Mouse (Mus musculus) macrophage (primary cell): Measurements from ENCODE around the gene Prps1l3. TPM values are rescaled to one million over a fixed set of nuclear protein-coding genes. Genes with fewer than 3 reads are reported as not detected.
A peak's percentile ranks its signal among the peaks of the same experiment; 100 is the strongest.
"Not testable (repeated sequence)": the region's sequence is repeated elsewhere in the genome, so short reads cannot be mapped to it uniquely, and the experiment has no call there.

Source experiments
- H3K27ac ChIP-seq: fragments of 350-480 bp; formaldehyde crosslinking; 2 replicates; pipeline ENCODE4 v1.9.0; 2021
- H3K36me3 ChIP-seq: fragments of 350-480 bp; formaldehyde crosslinking; 2 replicates; pipeline ENCODE4 v1.9.0; 2021; ENCODE audit errors: inconsistent target
- H3K4me3 ChIP-seq: fragments of 350-480 bp; formaldehyde crosslinking; 2 replicates; pipeline ENCODE4 v1.9.0; 2021; ENCODE audit errors: inconsistent target
- H3K79me2 ChIP-seq: fragments of 350-480 bp; formaldehyde crosslinking; 2 replicates; pipeline ENCODE4 v1.9.0; 2021; ENCODE audit errors: inconsistent target
- WGBS: methylation state at CpG from one replicate; pipeline ENCODE4 v1.1.7; 2026; ENCODE audit warnings: inconsistent platforms; ENCODE audit not compliant: missing documents; 5-methylcytosine and 5-hydroxymethylcytosine counted together
- polyA plus RNA-seq: library from polyadenylated mRNA; stranded (reverse); fragments of 250-400 nt; gene quantifications from 3 replicates; pipeline ENCODE4 v1.2.4, GENCODE M21; 2018; ENCODE audit warnings: inconsistent platforms

The Prps1l3 gene
- polyA plus RNA-seq, 1 experiment from 2014 or later = 9.6 TPM

DNA sequence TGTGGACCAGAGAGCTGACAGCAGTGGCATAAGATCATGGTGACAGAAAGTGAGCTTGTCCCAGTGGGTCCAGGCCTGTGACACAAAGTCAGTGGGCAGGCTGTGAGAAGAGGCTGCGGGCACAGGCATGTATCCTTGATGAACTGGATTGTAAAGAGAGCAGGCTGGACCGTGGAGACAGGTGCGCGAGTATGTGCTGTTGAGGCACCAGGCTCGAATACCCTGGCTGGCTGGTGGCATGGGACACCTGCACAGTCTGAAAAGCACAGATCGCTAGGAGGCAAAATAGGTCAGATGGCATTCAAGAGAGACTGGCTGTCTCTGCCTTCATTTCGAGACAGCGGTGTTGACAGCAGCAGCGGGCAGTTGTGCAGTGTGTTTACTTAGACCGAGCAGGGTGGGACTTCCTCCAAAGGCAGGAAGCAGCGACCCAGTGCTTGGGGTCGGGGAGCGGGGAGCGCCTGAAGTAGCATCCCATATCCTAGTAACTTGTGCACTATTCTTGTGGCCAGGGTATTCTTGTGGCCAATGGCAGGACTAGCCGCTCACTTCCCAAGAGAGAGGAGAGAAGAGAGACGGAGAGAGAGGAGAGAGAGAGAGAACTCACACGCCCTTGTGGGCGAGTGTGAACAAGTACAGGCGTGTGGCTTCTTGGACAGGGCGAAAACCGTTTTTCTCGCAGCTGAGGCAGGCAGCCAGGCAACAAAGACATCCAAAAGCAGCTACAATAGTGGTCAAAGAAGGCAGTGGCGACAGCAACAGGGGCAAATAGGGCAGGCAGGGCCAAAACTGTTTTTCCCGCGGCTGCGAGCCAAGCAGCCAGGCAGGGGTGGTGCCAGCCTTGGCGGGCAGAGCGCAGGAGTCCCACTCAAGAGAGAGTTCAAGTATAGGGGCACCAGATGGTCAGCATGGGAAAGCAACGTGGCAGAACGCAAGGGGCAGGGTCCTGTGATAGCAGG, 18.6 kb upstream of the Prps1l3 start:
- Histone ChIP-seq H3K36me3 (no peaks in the 10 kb centered on the region), H3K4me3 (peak overlapping the region; percentile 19; the same call in 1 of the 2 replicates), H3K27ac (no peak overlapping the region), H3K79me2 (no peaks in the 10 kb centered on the region)
- 13% methylated on average over 30 of the region's 30 CpGs for WGBS

DNA sequence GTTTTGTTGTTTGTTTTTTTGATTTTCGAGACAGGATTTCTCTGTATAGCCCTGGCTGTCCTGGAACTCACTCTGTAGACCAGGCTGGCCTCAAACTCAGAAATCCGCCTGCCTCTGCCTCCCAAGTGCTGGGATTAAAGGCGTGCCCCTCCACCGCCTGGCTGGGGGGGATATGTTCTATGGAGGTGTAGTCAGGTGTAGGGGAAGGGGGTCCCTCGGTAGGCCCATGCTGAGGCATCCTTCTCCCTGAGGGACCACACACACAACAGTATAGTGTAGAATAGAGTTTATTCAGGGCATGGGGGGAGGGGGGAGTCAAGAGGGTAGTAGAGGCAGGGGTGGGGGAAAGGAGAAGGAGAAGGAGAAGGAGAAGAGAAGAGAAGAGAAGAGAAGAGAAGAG, 17.7 kb upstream of the Prps1l3 start:
- H3K4me3 ChIP-seq, H3K27ac ChIP-seq, H3K79me2 ChIP-seq, H3K36me3 ChIP-seq: not testable (repeated sequence)
- WGBS = 83% methylated on average over 5 of the region's 5 CpGs

DNA sequence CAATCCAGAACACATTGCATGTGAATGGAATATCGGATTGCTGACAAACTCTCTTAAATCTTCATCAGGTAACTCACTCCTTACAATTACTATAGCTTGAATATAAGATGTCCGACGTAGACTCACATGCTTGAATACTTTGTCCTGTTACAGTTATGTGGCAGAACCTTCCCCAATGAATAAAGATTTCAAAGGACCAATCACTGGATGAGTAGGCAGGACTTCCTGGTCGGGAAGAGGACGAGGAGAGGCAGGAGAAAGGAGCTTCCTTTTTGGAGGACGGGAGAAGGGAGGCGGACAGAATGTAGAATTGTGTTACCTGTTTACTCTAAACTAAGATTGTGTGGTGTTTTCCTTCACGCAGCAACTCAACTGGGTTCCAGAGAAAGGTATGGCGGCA, 3.8 kb upstream of the Prps1l3 start:
- no peak overlapping the region for H3K27ac ChIP-seq
- H3K4me3 ChIP-seq = no peak overlapping the region
- peaks cover 8% of the 10 kb centered on the region; the same call in 1 of the 2 replicates for H3K79me2 ChIP-seq
- H3K36me3 ChIP-seq = no peaks in the 10 kb centered on the region
- 97% methylated on average over 9 of the region's 9 CpGs for WGBS

DNA sequence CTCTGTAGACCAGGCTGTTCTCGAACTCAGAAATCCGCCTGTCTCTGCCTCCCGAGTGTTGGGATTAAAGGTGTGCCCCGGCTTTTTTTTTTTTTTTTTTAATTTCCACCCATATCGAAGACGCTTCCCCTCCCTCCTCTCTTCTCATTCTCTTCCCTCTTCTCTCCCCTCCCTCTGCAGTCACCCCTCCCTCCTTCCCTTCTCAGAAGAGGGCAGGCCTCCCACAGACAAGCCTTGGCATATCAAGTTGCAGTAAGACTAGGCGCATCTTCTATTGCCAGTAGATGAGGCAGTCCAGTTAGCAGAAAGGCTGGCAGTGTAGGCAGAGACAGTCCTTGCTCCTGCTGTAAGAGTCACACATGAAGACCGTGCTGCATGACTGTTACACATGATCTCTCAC, 2.4 kb upstream of the Prps1l3 start:
- Histone ChIP-seq H3K79me2 (peaks cover 22% of the 10 kb centered on the region), H3K36me3 (no peaks in the 10 kb centered on the region), H3K4me3 (no peak overlapping the region), H3K27ac (no peak overlapping the region)
- WGBS = 94% methylated on average over 3 of the region's 8 CpGs

DNA sequence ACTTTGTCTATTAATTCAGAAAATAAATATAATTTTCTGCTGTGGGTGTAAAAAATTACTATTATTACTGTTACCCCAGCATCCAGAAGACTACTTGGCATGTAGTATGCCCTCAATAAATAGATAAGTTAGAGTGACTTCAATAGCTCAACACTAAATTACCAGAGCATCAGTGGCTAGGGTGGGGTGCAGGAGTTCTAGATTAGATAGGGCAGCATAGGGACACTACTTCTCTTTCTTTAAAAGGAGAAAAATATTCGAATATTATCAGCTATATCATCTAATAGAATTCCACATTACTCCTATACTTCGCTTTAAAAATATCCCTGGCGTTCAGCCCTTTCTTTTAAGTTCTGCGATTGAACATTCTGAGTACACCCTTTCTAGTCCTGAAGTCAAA, 509 bp upstream of the Prps1l3 start:
- no peak overlapping the region for H3K27ac ChIP-seq
- 14% methylated on average over 4 of the region's 4 CpGs for WGBS
- peak overlapping the region; percentile 26 for H3K4me3 ChIP-seq

DNA sequence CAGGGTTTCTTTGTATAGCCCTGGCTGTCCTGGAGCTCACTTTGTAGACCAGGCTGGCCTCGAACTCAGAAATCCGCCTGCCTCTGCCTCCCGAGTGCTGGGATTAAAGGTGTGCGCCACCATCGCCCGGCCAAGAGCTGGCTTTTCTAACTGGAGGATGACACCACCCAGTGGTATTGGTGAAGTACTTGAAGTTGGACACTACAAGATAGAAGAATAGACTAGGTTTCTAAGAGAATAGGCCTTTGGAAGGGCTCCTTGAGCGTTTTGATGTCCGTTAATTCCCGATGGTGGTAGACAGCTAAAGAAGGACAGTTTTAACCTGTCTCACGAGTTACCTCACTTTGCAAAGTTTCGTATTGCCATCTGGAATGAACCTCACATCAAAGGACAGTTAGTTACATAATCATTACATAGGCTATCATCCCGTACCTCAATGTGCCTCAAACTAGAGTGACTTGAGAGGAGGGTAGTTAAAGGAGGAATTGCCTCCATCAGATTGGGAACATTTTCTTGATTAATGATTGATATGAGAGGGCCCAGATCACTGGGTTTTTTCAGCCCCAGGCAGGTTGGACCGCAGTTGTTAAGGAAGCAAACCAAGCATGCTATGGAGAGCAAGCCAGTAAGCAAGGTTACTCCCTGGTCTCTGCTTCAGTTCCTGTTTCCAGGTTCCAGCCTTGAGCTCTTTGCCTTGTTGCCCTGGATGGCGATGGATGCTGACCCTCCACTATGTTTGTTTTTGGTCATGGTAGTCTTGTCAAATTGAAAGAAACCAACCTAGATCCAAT, 1.1 kb downstream of the Prps1l3 start:
- Histone ChIP-seq H3K27ac (no peak overlapping the region), H3K36me3 (no peaks in the 10 kb centered on the region), H3K4me3 (peak overlapping the region; percentile 67), H3K79me2 (peaks cover 53% of the 10 kb centered on the region)
- 46% methylated on average over 13 of the region's 14 CpGs for WGBS

More for the DNA sequence above, 509 bp upstream of the Prps1l3 start:
- peaks cover 41% of the 10 kb centered on the region for H3K79me2 ChIP-seq
- no peaks in the 10 kb centered on the region for H3K36me3 ChIP-seq

DNA sequence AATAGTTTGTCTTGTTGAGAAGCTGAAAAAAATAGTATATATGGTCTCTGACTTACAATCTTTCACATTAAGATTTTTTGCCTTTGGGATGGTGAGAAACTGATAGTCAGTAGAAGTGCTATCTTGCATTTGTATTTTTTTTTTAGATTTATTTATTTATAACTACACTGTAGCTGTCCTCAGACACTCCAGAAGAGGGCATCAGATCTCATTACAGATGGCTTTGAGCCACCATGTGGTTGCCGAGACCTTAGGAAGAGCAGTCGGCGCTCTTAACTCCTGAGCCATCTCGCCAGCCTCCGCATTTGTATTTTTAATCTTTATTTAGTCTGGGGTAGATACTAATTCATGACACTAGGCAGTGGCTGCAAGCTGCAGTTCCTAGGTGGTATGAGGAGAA, 3.2 kb downstream of the Prps1l3 start:
- no peak overlapping the region for H3K27ac ChIP-seq
- no peak overlapping the region for H3K4me3 ChIP-seq
- WGBS = 98% methylated on average over 5 of the region's 5 CpGs

DNA sequence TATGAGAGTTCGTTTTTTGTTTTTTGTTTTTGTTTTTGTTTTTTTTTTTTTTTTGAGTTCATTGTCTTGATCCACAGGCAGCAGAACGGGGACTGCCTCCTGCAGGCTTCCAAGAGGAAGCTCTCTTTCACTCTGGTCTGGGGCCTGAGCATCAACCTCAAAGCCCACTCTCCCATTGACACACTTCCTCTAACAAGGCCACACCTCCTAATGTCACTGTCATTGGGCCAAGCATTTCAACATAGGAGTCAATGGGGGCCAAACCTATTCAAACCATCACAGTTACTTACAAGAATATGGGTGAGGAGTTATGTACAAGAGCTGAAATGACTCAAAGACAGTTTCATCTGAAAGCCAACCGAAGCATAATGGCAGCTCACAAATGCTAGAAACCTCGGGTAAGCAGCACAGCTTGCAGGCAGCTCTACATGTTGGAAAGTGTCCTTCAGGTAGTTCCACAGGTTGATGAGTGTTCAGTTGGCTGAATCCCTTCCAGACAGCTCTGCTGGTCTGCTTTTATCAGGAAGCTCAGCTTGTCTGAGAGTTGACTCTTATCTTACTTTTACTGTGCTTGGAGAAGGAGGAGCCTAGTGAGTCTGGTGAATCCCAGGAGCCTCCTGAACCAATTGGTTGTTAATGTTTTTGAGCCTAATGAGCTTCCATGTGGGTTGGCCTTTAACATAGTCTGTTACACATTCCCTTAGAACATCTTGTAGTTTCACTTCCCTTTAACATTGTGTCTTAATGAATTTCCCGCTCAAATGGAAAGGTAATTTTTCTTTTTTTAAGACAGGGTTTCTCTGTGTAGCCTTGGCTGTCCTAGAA, 13.7 kb downstream of the Prps1l3 start:
- peaks cover 7% of the 10 kb centered on the region; the same call in 1 of the 2 replicates for H3K79me2 ChIP-seq
- peaks cover 9% of the 10 kb centered on the region for H3K36me3 ChIP-seq
- WGBS = 45% methylated on average over 4 of the region's 5 CpGs

More for the DNA sequence above, 3.2 kb downstream of the Prps1l3 start:
- Histone ChIP-seq H3K79me2 (peaks cover 74% of the 10 kb centered on the region), H3K36me3 (peaks cover 4% of the 10 kb centered on the region; the same call in 1 of the 2 replicates)

DNA sequence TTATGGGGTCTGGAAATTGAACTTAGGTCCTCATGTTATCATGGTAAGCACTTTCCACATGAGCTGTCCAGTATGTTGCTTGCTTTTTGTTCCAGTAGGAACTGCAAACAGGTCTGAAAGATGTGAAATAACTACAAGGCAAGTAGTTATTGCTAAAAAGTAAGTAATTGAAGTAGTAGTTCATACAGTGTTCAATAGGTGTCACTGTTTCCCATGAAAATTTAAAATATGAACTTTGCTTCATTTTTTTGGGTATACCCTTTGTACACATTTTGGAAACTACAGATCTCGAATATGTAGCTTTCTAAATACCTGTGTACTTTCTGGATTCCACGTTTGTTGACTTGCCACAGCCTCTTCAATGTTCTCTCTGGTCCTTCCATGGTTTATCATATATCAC, 28.4 kb downstream of the Prps1l3 start:
- H3K27ac ChIP-seq = no peak overlapping the region
- H3K36me3 ChIP-seq = no peaks in the 10 kb centered on the region
- 50% methylated on average over 2 of the region's 2 CpGs for WGBS
- no peak overlapping the region for H3K4me3 ChIP-seq
- no peaks in the 10 kb centered on the region for H3K79me2 ChIP-seq

More for the DNA sequence above, 13.7 kb downstream of the Prps1l3 start:
- H3K4me3 ChIP-seq = no peak overlapping the region
- no peak overlapping the region for H3K27ac ChIP-seq

DNA sequence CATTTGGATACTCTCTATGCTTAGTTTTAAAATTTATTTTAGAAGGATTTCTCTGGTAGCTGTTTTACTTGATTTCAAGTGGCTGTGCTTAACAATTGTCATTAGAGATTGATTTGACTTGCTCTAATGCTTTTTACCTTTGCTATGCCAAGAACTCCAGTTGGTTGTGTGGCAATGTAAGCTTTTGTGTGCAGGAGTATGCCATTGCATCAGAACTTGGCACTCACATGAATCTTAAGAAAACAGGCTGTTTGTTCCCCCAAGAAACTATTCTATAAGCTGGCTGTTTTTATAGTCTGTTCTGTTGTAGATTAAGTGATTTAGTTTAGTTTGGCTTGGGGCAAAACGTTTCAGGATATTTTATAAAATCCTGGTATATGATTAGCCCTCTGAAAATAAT, 45.2 kb downstream of the Prps1l3 start:
- Histone ChIP-seq H3K4me3 (no peak overlapping the region), H3K79me2 (no peaks in the 10 kb centered on the region), H3K36me3 (no peaks in the 10 kb centered on the region), H3K27ac (no peak overlapping the region)
- 80% methylated on average over 1 of the region's 1 CpGs for WGBS

DNA sequence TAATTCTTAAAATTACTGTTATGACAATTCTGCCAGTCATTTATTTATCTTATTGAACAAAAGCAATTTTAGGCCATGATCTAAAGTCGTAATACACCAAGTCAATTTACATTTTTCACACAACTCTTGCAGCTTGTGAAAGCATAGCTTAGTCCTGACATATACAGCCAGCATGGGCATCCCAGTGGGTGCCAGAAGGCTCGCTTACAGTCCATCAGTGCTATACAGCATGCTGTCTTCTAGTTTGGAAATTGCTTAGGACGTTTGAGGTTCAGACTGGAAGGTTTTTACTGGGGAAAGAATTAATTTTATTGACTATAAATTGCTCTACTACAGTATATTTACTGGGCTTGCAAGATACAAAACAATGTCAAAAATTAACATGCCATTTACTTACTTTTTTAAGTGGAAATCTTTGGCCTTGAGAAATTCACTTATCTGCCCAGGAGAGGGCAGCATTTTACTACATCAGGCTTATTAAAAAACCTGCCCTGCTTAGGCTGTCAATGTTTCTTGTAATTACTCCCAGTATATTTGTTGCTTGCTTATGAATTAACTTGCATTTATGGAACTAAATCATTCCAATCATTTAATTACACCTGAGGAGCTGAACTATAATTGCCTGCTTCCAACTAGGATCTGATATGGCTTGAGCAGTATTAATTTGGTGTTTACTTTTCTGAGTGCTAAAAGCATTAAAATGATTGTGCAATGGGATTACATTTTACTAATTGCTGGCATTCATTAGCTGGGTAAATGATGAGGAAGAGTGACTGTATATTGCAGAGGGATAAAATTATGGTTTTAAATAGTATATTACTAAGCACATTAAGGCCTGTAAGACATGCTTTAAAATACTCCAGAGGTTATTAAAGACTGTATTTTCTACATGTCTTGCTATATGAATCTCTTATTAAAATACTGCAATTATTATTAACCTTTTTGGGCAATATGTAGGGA, 51.2 kb downstream of the Prps1l3 start:
- no peak overlapping the region for H3K27ac ChIP-seq
- WGBS = 72% methylated on average over 3 of the region's 3 CpGs

DNA sequence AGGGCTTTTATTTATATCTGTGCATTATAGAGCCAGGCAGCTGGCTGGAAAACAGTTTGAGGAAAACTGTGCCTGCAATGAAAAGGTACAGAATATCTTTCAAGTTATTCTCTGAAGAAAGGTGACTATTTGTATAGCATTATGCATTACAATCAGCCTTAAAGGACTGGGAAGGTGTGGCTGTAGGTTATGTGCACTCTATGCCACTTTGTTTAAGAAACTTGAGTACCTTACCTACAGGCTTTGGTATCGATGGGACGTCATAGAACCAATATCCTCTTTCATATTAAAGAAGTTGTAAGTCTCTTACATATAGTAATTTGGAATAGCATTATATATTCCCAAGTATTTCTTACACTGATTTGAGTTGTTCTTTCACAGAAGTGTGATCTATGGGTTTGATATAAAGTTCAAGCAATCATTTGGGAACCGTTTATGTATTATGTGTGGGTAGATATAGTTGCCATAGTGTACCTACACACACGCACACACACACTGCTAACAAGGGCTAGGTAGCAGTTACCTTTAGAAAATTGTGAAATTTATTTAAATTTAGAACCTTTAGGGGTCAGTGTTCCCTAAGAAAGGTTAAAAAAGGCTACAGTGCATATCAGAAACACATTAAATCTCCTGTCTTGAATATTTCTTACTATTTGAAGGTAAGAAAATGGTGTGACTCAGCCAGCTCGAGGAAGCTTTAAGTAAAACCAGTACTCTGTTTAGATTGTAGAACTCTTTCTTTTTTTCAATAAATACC, 55.3 kb downstream of the Prps1l3 start:
- H3K4me3 ChIP-seq = no peak overlapping the region
- 89% methylated on average over 5 of the region's 5 CpGs for WGBS
- H3K79me2 ChIP-seq = no peaks in the 10 kb centered on the region
- no peak overlapping the region for H3K27ac ChIP-seq
- H3K36me3 ChIP-seq = no peaks in the 10 kb centered on the region

More for the DNA sequence above, 51.2 kb downstream of the Prps1l3 start:
- no peaks in the 10 kb centered on the region for H3K79me2 ChIP-seq
- no peaks in the 10 kb centered on the region for H3K36me3 ChIP-seq
- no peak overlapping the region for H3K4me3 ChIP-seq
